Mouse (Mus musculus): ENCODE measurements around the gene Tmem119.

Gene Tmem119

DNA sequence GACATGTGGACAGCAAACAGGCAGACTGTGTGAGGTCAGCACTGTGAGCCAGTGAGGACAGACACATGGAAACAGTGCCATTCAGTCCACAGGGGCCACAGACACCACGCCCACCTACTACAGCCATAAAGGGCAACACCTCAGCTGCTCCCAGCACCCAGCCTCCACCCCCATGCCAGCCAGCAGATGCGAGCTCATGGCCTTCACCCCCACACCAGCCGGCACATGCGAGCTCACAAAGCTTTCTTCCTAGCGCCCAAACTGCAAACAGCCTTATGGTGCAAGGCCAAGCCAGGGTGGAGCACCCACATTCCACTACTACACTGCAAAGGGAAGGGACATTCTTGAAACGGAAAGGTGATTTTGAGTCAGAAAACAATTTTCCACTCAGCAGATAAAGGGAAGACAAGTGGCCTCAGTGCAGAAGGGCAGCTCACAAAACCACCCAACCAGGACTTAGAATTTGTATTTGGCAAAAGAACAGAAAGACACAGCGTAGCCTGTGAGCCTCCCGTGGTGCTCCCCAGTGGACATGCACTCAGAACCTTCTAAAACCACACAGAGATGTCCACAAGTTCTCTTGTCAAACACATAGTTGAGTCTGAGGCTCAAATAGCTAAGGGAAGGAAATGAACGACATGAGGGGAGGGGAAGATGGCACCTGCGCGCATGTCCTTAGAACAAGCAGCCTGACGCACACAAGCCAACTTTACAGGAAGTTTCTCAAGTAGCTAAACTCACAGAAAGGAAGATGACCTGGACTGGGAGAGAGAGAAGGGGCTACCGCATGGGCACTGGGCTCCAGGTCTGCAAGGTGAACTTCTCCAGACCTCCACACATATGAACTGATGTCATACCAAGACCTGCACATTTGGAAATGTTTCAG, 34.4 kb downstream of the Tmem119 start:
- DNase-seq (ENCODE audit: low spot score): no peak

DNA sequence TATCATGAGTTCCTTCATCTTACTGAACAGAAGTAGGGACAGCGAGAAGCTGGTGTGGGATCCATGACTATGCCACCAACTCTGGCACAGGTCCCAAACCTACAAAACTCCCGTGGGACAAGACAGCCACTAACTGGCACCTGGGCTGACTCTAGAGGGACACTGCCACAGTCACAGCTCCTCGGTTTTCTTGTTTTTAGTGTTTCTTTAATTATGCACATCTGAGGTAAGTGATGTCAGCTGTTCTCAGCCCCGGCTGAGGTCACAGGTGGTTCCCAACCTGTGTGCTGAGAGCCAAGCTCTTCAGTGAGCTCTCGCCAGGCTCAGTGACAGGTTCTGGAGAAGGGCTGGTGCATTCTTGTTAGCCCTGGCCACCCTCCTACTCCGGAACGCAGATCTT, 35.9 kb downstream of the Tmem119 start:
- DNase-seq (ENCODE audit: low spot score): no peak

DNA sequence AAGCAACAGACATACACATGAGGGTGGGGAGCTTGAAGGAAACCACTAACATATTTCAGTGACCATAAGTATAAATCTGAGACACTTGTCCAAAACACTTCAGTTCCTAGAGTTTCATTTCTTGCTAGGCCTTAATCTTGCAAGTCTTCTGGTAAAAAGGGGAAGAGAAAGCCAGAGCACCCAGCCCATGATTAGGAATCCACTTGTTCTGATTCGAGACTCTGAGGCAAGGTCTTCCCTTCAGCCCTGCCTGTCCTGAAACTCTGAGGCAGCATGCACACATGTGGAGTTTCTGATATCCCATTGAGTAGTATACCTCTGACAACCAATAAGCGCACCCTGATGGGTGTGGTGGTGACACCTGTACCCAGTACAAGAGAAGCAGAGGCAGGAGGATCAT, 38.7 kb downstream of the Tmem119 start:
- DNase-seq (ENCODE audit: low spot score): no peak

DNA sequence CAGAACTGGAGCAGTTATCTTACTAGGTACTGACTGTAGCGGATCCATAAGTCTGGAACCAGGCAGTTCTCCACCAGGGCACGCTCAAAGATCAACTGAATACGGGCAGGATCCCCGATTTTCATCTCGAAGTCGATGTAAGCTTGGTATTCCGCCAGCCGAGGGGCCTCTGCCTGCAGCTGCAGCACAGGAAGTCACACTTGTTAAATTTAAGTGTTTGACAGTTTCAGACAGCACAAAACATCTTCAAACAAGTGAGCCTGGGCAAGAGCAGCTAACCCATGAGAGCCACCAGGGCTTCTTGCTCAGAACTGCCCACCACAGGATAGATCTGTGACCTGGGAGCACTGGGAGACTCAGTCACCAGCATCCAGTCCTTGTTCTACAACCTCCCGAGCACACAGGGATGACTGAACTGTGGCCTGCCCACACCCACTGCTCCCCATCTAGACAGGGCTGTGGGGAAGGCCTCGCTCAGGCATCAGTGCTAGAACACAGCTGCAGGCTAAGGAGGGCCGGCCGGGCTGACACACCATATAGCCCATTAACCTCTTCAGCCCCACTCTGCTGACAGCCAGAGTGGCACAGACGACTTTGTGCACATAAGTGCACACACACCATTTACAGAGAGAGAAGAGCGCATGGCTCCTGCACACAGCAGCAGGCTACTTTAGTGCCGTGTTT, 44.8 kb downstream of the Tmem119 start:
- DNase-seq (ENCODE audit: low spot score): no peak

DNA sequence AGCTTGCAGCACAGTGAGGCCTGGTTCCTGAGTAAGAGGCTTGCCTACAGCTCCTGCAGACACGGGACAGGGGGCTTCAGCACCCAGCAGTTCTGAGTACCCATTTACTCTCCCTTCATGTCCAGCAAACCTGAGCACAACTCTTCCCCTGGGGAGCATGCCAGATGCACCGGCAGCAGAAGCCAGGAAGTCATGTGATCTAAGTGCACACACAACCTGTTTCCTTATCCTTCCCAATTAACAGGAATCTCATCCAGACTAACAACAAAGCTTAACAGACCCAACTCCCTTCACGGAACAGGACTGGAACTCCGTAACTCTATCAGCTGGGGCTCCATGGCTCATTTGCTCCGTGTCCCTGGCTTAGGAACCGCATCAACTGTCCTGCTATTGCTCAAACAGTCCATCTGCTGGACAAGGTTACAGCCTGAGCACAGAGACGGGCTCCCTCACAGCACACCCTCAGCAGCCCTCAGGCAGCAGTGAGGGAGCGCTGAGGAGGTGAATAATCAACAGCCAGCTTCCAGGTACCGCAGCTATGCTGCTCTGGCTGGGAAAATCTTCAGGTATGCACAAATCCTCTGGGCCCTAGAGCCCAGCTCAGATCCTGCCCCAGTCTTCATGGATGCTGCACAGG, 48.7 kb downstream of the Tmem119 start:
- no peak for DNase-seq (ENCODE audit: low spot score)

DNA sequence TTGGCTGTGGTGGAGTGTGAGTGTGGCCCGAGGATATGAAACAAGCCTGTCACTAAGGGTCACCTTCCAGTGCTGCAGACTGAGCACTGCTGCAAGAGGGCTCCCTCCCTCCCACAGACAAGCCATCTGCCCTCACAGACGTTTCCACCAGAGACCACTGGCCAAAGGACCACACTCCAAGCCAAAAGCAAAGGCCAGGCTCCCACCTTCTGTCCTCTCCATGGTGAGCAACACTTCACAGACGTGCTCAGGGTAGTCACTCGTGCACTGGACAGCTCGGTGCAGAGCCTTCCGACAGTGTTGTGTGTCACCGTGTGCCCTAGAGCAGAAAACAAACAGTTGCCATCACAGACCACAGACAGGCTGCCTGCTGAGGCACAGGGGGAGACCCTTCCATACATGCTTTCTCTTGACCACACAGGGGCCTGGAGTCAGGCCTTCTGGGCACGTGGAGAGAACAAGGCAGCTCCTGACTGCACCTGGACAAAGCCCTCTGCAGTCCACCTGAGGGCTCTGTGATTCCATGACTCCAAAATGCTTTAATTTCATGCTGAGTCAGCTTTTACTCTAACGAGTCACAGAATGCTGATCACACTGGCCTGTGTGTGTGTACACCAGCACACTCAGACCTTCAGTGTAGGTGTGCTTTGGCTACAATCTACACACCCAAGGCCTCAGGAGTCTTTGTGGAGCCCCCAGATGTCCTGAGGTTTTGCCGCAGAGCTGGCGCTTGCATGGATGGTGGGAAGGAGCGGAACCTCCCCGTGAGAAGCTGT, 51.6 kb downstream of the Tmem119 start:
- DNase-seq (ENCODE audit: low spot score): no peak

DNA sequence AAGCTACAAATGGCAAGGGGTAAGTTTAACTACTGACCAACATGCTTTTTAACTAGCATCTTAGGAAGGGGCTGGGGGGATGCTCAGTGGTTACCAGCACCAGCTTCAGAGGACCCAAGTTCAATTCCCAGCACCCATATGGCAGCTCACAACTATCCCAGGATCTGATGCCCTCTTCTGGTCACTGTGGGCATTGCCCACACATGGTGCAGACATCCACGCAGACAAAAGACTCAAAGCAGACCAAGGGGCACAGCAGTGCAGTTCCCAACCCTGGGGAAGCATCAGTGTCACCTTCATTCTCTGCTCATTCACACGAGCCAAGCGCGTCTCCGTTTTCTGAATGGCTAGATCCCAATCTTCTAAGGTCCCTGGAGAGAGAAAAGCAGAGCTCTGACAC, 52.7 kb downstream of the Tmem119 start:
- no peak for DNase-seq (ENCODE audit: low spot score)
